ENCODE assay signal across 24 mouse cellular contexts in the genomic region with DNA sequence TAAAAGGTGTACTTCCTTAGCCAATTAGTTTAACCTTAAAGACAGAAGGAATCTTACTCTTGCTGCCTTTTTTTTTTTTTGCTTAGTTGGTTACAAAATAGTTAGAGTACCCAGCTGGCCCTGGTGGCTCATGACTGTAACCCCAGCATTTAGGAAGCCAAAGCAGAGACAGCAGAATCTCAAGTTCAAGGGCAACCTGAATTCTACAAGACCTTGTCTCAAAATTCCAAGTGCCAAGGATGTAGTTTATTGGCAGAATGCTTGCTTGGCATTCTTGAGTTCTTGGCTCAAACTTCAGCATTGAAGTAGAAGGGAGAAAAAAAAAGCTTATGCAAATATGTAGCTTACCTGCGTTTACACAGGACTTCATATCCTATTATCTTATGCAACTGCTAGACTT. TPM values are rescaled to one million over a fixed set of nuclear protein-coding genes. Genes with fewer than 3 reads are reported as not detected.
"Had no signal": no experiment of that assay in that cellular context is flagged by ENCODE, and none has a peak within 500 bp of the region (broad histone marks: within the 10 kb centered on the region; RNA-seq: fewer than 3 reads in every experiment).

No protein-coding gene starts in this region.

- H3K9me3 ChIP-seq: hindbrain, embryonic 10.5 days; hindbrain, embryonic 12.5 days; intestine, embryonic 15.5 days; limb, embryonic 10.5 days; limb, embryonic 12.5 days had no signal

- H3K9ac ChIP-seq: hindbrain, embryonic 12.5 days; hindbrain, embryonic 14.5 days; intestine, embryonic 15.5 days; limb, embryonic 12.5 days had no signal

- H3K4me2 ChIP-seq: heart, embryonic 11.5 days; hindbrain, embryonic 12.5 days; hindbrain, embryonic 14.5 days; intestine, embryonic 15.5 days; limb, embryonic 12.5 days had no signal

- ATAC-seq: hindbrain, embryonic 16.5 days; inflammation-experienced regulatory T-cells, adult 6 months; intestine, embryonic 15.5 days; intestine, postnatal 0 days had no signal

- H3K27me3 ChIP-seq: hindbrain, embryonic 12.5 days; intestine, embryonic 15.5 days; limb, embryonic 12.5 days had no signal

- H3K27ac ChIP-seq: gastrocnemius, adult 2 months; heart, adult 2 months; hindbrain, embryonic 10.5 days; hindbrain, embryonic 12.5 days; hindbrain, embryonic 14.5 days; intestine, embryonic 15.5 days; layer of hippocampus, adult 2 months; left cerebral cortex, adult 2 months; limb, embryonic 10.5 days; limb, embryonic 12.5 days had no signal

- H3K4me3 ChIP-seq: gastrocnemius, adult 2 months; heart, adult 2 months; hindbrain, embryonic 10.5 days; hindbrain, embryonic 12.5 days; intestine, embryonic 15.5 days; layer of hippocampus, adult 2 months; left cerebral cortex, adult 2 months; limb, embryonic 10.5 days; limb, embryonic 12.5 days had no signal

- DNase-seq: gastrocnemius, adult 2 months; gastrocnemius, postnatal 10 days; gastrocnemius, postnatal 25 days; heart, adult 2 months; heart, postnatal 10 days; heart, postnatal 4 days; kidney, adult 18-20 months; kidney, adult 8-10 months; kidney, postnatal 10 days; kidney, postnatal 25 days; kidney, postnatal 4 days; liver had no signal

- H3K4me1 ChIP-seq: hindbrain, embryonic 10.5 days; hindbrain, embryonic 12.5 days; intestine, embryonic 15.5 days; limb, embryonic 10.5 days; limb, embryonic 12.5 days had no signal

RNA-seq across cellular contexts. Expression of a gene that starts 54.5 kb away (rescaled TPM):
- polyA plus RNA-seq: inflammation-experienced regulatory T-cells, adult 6 months had no signal
